Mouse (Mus musculus): ENCODE measurements around the gene Gm44579.
A peak's percentile ranks its signal among the peaks of the same experiment; 100 is the strongest.

The Gm44579 gene

DNA sequence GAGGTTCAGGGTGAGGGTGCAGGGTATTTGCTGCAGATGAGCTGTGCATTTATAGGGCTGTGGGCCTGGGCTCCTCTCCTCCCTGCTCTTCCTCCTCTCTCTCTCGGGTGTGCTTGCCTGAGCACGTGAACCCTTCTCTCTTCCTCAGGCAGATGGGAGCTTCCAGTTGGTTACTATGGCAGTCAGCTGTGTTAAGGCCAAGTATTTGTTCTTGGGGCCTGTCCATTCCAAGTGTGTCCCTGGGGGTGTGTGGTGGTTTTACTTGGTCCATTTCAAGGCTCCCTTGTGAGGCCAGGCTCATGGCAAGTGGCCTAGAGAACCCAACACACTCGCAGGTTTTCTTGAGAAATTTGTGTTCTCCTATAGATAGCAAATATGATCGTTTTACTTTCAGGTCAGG, at the start of gene Gm44579, which contains the start of gene Olfr287:
TSS of gene Gm44579 (minus strand) at position 101 of the 400 bp plus-strand sequence.
TSS of gene Olfr287 (minus strand) at position 180 of the 400 bp plus-strand sequence.
- no peak for DNase-seq

DNA sequence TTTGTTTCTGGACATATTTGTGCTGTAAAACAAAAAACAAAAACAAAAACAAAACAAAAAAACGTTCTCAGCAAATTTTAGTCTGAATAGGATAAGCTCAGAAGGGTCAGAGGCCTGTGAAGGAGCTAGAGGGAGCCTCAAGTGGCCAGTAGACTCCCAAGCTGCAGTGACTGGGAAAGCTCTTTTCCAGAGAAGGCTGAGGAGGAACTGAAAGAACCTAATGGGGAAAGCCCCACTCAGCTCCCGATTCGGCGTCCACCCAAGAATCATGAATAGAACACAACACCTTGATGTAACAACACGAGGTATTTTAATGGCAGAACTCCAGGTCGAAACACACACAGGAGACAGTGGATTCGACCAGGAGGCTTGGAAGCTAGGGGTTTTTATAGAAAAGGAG, 37.0 kb upstream of the Gm44579 start:
- DNase-seq: no peak

DNA sequence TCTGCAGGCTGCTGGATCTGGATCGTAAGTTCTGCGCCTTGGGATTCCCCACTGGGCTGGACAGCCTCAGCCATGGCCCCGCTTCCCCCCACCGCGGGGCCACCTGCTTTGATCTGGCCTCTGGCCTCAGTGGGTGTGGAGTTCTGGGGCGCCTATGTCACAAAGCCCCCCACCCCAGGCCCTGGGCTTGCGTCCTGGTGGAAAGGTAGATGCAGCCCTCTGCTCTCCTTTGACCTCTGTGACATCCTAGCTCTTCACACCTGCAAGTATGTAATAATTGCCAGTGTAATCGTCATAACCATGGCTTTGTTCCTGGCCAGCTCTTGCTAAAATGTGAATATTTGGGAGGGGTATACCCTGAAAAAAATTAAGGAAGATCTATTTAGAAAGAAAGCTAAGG, 36.4 kb upstream of the Gm44579 start, which contains the start of gene H1fnt:
TSS of gene H1fnt (minus strand) at position 101 of the 400 bp plus-strand sequence.
- DNase-seq: no peak

DNA sequence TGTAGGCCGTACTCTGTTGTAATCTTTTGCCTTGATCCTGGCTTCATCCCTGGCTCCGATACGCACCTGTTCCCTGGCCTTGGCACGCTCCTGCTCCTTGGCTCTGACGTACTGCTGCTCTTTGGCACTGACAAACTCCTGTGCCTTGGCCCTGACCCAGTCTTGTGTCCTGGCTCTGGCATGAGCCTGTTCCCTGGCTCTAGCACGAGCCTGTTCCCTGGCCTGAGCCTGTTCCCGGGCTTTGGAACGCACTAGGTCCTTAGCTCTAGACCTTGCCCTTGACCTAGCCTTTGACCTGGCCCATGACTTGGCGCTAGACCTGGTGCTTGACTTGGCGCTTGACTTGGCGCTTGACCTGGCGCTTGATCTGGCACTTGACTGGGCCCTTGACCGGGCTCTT, 35.5 kb upstream of the Gm44579 start:
- no peak for DNase-seq

DNA sequence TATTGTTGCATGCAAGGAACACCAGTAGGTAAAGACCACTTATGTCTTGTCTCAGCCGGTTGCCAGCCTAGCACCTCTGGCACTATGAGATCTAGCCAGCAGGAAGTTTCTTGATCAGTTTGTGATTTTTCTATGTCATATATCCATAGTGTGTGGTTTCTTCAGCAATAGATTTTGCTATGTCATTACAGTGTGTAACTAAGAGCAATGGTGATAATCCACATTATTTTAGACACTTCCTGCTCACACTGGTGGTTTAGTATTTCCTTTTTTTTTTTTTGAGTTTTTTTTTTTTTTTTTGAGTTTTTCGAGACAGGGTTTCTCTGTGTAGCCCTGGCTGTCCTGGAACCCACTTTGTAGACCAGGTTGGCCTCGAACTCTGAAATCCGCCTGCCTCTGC, 14.7 kb upstream of the Gm44579 start:
- DNase-seq: no peak

DNA sequence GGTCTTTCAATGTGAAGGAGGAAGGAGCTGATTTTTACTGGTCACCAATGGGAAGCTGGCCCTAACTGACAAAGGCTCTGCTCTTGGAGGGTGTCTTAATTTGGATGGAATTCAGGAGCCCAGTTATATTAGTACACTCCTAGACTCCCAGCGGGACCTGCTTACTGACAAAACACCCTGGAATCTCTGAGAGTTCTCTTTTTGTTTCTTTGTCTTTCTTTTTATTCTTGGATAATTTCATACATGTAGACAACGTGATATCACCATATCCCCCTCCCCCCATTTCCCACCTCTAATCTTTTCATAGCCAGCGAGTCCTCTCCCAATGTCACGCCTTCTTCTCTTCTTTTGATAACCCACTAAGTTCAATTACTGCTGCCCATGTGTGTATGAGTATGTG, 13.6 kb upstream of the Gm44579 start, which contains the start of gene Olfr286:
TSS of gene Olfr286 (minus strand) at position 101 of the 400 bp plus-strand sequence.
- DNase-seq: no peak

DNA sequence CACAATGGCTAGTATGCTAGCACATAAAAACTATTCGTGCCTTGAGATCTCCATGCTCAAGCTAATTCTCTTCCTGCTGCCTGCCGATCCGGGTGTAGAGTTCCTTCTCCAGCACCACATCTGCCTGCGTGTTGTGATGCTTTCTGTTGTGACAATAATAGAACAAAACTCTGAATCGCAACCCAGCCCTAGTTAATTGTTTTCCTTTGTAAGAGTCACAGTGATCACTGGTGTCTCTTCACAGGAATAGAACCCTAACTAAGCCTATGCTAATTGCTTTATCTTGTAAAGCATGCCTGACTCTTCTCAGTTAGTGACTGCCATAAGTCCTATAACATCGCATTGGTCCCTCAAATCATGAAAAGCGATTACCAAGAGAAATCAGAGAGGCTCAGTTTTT, 5.3 kb upstream of the Gm44579 start:
- DNase-seq: no peak

DNA sequence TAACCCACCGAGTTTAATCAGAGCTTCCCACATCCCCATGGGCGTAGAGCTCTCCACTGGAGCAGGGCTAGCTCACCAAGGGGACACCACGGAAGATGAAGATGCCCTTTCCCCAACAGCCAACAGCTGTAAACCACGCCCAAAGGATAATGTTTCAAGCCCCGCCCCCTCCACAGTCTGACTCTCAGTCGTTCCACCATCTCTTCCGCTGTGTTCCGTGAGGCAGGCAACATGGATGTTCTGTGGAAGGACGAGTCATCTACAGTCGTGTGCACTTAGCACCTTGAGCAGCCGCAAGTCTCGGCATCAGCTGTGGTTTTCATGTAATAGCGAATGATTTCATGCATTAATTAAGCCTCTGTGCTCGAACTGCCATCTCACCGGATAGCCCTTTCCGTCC, 4.8 kb upstream of the Gm44579 start:
- no peak for DNase-seq

DNA sequence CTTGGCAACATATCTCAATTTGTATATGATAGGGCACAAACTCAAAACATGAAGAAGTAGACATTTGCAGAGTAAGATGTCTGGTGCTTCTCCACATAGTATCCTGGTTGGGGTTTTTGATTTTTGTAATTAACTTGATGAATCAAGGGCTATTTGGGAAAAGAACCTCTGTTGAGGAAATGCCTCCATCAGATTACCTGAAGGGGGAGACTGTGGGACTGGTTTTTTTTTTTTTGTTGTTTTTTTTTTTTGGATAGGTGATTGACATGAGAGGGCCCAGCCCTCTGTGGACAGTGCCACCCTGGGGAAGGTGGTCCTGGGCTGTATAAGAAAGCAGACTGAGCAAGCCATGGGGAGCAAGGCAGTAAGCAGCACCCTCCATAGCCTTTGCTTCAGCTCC, 1.6 kb upstream of the Gm44579 start:
- no peak for DNase-seq

DNA sequence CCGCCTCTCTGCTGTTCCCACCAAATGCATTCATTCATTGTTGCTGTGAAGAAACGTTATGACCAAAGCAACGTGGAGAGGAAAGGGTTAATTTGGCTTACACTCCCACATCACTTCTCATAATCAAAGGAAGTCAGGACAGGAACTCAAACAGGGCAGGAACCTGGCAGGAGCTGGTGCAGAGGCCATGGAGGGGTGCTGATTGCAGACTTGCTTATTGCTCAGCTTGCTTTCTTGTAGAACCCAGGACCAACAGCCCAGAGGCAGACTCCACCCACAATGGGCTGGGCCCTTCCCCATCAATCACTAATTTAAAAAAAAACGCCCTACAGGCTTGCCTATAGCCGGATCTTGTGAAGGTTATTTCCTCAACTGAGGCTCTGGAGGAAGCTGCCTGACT, 6.6 kb downstream of the Gm44579 start:
- DNase-seq: no peak

DNA sequence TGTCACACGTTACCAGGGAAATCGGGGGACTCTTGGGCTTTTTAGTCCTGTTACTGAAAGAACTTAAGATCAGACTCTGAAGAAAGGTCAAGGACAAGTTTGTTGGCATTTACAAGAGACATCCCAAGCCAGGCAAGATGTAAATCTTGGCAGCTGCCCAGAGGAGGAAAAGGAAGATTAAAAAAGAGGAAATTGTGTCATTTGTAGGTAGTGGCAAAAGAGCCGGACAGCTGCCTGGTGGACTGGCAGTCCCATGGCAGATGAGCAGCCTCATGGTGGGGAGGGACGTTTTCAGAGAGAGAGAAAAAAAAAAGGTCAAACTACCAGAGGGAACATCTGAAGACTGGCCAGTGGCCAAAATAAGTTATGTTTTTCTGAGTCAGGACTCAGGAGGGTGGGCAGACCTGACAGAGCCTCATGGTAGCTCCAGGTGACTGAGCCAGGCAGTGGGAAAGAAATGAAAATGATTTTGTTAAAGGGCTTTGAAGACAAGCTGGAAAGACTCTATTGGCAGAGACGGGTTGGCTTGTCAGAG, 7.4 kb downstream of the Gm44579 start:
- DNase-seq: no peak

DNA sequence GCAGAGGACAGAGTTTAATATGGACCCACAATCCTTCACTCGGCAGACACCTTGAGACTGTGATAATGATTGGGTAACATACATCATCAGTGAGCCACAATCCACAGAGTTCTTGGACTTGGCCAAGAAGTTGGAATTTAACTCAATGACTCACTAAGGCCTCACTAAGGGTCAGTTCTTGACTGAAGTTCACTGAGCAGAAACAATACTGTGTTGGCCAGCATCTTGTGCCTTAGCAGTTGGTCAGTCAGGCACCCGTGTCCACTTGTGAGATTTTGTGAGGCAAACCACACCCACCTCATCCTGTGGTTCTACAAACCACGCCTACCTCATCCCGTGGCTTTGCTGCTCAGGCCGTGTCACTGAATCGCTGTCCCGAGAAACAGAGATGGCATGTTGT, 11.1 kb downstream of the Gm44579 start:
- DNase-seq: no peak

DNA sequence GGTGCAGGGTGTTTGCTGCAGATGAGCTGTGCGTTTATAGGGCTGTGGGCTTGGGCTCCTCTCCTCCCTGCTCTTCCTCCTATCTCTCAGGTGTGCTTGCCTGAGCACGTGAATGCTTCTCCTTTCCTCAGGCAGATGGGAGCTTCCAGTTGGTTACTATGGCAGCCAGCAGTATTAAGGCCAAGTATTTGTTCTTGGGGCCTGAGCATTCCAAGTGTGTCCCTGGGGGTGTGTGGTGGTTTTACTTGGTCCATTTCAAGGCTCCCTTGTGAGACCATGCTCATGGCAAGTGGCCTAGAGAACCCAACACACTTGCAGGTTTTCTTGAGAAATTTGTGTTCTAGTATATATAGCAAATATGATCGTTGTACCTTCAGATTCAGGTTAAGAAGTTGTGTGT, 25.3 kb downstream of the Gm44579 start, which contains the start of gene Olfr288:
TSS of gene Olfr288 (minus strand) at position 101 of the 400 bp plus-strand sequence.
- DNase-seq: no peak

DNA sequence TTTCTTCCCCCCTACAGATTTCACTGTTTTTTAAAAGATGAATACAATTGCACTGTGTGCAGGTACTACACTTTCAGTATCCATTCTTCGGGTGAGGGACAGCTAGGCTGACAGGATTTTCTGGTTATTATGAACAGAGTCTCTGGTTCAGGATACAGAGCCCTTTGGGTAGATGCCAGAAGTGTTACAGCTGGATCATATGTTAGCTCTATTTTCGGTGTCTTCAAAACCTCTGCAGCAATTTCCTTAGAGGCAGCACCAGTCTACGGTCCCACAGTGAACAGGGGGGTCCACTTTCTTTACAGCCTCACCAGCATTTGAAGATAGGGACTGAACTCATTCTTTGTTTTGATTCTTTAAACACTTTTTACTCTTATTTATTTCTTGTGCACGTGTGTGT, 36.3 kb downstream of the Gm44579 start:
- no peak for DNase-seq

DNA sequence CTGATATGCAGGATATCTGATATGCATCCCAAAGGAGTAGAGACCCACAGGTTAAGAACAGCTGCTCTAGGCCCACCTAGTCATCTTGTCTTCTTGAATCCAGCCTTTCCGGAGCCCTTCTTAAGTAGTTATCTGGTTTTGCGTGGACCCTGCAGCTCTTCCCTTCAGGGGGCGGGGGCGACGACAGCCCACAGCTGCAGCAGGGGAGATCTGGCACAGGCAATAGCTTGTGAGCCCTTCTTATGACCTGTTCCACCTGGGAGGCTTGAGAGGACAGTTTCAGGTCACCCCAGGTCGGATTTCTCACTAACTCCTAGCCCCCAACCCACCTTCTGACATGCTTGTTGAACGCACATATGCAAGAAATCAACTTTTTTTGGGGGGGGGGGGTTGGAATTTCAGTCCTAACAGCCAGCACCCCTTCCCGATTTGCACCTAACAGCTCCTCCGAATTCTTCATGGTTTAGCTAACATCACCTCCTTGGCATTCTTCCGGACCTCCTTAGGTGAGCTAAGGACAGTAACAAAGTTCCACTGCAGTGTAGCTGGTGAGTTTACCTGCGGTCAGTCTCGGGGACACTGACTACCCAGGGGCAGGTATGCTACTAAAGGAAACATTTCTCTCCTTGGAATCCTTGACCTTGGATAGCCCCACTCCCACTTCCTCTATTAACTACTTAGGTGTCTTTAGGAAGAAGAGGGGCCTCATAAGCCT, 38.8 kb downstream of the Gm44579 start:
- DNase-seq: no peak

DNA sequence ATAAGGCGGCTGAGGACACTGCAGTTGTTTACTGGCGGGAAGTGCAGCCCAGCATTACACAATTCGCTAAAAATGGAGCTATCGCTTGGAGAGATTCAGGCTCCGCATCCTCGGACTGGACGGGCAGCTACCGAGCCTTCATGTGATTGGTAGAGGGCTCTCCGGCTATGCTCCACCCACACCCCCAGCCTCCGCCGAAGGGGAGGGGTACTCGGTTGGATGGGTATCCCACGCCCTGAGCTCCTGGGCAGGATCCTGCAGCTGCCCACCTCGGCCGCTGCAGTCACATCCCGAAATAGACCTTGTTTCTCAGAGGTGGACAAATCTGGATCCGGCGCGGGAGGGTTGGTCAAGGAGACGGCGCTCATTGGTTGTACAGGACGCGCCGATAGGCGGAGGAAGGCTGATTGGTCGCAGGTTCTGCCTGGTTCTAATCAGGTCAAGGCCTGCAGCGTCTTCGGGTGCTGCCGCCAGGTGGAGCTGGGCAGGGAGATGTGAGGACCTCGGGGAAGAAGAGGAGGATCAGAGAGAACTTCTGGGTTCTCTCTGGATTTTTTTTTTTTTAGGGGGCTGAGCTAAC, 39.6 kb downstream of the Gm44579 start:
- DNase-seq: peak; percentile 87

DNA sequence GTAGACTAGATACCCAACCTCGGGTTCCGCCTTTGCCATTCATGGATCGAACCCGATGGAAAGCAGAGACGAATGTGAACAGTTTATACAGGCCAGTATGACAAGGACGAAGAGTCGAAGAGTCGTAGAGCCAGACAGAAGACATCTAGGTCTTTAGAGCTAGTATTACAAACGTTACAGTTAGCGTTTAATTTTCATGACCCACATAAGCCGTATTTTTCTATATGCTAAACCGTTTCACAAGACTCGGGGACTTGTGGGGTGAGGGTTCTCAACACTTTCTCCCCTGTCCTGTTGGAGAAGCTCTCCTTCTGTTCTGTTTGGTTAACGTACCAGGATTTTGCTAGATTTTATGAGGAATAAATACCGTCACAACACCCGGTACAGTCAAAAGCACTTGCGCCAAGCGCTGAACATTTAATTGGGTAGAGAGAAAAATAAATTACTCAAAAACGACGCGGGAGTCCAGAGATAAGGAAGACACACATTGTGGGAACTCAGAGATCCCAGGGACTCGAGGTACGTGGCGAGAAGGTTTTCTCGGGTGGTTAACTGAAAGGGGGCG, 40.1 kb downstream of the Gm44579 start:
- no peak for DNase-seq

DNA sequence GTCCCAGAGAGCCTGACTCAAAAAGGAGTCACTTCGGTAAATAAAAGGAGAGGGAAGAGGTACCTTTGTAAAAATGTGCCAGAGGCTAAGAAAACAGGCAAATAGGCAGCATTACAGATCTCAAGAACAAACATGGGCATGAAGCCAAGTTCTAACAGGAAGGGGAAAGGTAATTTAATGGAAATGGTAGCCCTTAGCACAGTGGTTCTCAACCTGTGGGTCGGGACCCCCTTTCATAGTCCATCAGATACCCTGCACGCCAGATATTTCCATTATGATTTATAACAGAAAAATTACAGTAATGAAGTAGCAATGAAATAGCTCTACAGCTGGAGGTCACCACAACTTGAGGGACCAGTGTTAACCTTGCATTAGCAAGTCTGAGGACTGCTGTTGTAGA, 43.5 kb downstream of the Gm44579 start:
- DNase-seq: no peak

DNA sequence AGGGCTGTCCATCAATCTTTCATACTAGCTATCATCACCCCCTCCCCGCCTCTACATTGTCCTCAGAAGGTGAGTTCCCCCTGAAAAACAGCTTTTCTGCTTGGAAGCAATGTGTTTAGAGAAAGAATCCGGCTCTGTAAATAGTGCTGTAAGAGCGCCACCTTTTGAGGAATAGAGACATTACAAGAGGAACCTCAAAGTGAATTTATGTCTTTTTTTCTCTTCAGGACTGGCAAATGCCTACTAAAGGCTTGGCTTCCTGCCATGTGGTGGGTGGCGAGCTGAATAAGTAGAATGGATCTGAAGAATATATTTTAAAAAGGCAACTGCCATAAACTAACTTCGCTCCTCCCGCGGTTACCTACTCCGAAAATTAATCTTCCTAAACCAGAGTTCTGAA, 47.0 kb downstream of the Gm44579 start:
- peak; percentile 84 for DNase-seq

DNA sequence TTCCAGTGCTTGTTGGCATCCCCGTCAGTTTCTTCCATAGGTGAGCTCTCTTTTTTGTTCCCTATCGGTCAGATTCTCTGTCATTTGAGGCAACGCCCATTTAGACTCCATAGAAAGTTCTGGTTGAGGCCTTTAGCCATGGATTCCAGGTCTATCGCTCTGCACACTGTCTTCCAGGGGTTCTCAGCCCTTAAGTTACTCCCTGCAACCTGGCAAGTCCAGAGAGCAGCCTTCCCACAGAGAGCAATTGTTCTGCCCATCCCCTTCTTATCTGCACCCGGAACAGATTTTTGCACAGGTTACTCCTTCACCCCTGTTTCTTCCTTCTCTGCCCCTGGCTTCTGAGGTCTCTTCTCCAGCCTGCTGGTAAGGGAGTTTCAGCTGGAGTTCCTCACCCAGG, 48.7 kb downstream of the Gm44579 start:
- no peak for DNase-seq

DNA sequence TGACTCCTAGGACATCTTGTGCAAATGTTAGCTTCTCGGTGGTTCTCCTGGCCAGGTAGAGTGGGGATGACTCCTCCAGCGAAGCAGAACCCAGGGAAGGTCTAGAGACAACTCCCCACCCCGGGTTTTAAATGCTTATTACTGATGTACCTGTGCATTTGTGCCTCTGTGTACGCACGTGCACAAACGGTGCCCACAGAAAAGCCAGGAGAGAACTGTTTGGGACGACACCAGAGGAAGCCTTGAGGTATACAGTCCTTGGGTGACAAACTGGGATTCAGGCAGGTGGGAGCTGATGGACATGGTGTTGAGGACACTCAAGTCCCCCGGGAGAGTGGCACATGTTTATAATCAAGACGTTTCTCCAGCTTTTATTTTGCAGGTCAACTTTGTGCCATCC, 49.9 kb downstream of the Gm44579 start:
- no peak for DNase-seq

DNA sequence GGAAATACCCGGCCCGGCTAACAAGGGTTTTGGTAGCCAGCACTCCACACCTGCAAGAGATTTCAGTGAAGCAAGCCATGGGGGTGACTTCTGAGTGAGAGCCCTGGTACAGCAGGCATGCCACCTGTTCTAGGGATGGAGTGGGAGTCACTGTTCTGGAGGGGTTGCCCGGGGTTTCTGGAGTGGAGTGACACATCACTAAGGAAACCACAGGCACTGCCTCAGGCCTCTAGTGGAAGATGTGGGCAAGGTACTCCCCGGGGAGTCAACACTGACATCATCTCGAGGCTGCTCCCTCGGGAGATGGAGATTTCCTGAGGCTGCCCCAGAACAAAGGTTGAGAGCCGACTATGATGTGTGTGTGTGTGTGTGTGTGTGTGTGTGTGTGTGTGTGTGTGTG, 50.4 kb downstream of the Gm44579 start:
- DNase-seq: peak; percentile 62

DNA sequence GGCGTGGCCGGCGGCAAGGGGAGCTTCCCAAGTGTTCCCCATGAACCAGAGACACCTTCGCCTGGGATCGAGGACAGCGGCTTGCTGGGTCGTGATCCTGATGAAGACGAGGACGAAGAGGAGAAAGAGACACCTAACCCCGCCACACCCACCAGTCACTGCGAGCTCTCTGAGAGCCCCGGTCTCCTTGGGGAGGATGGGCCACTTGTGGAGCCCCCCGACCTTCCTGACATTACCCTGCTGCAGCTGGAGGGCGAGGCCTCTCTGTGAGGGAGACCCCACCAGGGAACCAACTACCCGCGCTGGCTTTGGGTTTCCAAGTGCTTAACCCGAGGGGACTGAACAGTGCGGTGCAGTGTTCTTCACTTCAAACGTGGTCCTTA, 52.2 kb downstream of the Gm44579 start:
- DNase-seq: no peak
